8 mouse cellular contexts compared by ENCODE assay signal in genomic region chr4:141539213-141539767, GRCm38 (mm10). TPM values are rescaled to one million over a fixed set of nuclear protein-coding genes. Genes with fewer than 3 reads are reported as not detected.
A peak's percentile ranks its signal among the peaks of the same experiment; 100 is the strongest.
DNase-seq lines count a peak whose midpoint lies in the region; ATAC-seq lines count a peak whose summit lies in the region.

No protein-coding gene starts in this region.

- DNase-seq in 3T3-L1 (ENCODE audit: low read depth, low spot score): peak; percentile 19
- DNase-seq in layer of hippocampus, adult 9-11 months: no peak
- DNase-seq in embryo, embryonic 10 days (ENCODE audit: low spot score): no peak
- no peak for DNase-seq in gastrocnemius, postnatal 4 days (ENCODE audit: low spot score in 2 of 2)

- H3K27me3 ChIP-seq in erythroblast, embryonic 14.5 days (ENCODE audit: control insufficient read depth): no peaks in the 10 kb centered on the region
- no peaks in the 10 kb centered on the region for H3K27me3 ChIP-seq in forebrain, embryonic 15.5 days
- H3K27me3 ChIP-seq in liver, embryonic 15.5 days: no peaks in the 10 kb centered on the region

- H3K27ac ChIP-seq in forebrain, embryonic 15.5 days (replicated peaks): peak overlapping the region; percentile 98
- H3K27ac ChIP-seq in liver, embryonic 15.5 days (replicated peaks): peak overlapping the region; percentile 95

- ATAC-seq in erythroblast, adult 5-6 weeks (replicated peaks; ENCODE audit: low FRiP score, poor library complexity, severe bottlenecking): no peak
- ATAC-seq in forebrain, embryonic 15.5 days (replicated peaks): no peak
- ATAC-seq in liver, embryonic 15.5 days (ENCODE audit: insufficient read depth): no peak

- H3K9me3 ChIP-seq in erythroblast, embryonic 14.5 days (ENCODE audit: control insufficient read depth, low read length): no peaks in the 10 kb centered on the region
- no peaks in the 10 kb centered on the region for H3K9me3 ChIP-seq in forebrain, embryonic 15.5 days
- no peaks in the 10 kb centered on the region for H3K9me3 ChIP-seq in liver, embryonic 15.5 days (replicated peaks)

- H3K36me3 ChIP-seq in erythroblast, embryonic 14.5 days (ENCODE audit: control insufficient read depth): no peaks in the 10 kb centered on the region
- H3K36me3 ChIP-seq in forebrain, embryonic 15.5 days: no peaks in the 10 kb centered on the region
- no peaks in the 10 kb centered on the region for H3K36me3 ChIP-seq in liver, embryonic 15.5 days (replicated peaks)

- WGBS in forebrain, embryonic 15.5 days: 49% methylated on average over 12 of the region's 12 CpGs
- whole genome bisulfite sequencing in liver, embryonic 15.5 days (ENCODE audit: insufficient replicate concordance): 41% methylated on average over 12 of the region's 12 CpGs

- H3K4me1 ChIP-seq in erythroblast, embryonic 14.5 days (ENCODE audit: control insufficient read depth): peaks cover 52% of the 10 kb centered on the region
- H3K4me1 ChIP-seq in forebrain, embryonic 15.5 days: peaks cover 41% of the 10 kb centered on the region
- peaks cover 57% of the 10 kb centered on the region for H3K4me1 ChIP-seq in liver, embryonic 15.5 days (replicated peaks)

- peak overlapping the region; percentile 96 for H3K4me3 ChIP-seq in erythroblast, embryonic 14.5 days (replicated peaks)
- H3K4me3 ChIP-seq in forebrain, embryonic 15.5 days: peak overlapping the region; percentile 99
- peak overlapping the region; percentile 96 for H3K4me3 ChIP-seq in liver, embryonic 15.5 days (replicated peaks)

- peak overlapping the region; percentile 89 for H3K4me2 ChIP-seq in forebrain, embryonic 15.5 days (replicated peaks)
- H3K4me2 ChIP-seq in liver, embryonic 15.5 days: peak overlapping the region; percentile 92

- H3K9ac ChIP-seq in forebrain, embryonic 15.5 days (replicated peaks): peak overlapping the region; percentile 96
- peak overlapping the region; percentile 94 for H3K9ac ChIP-seq in liver, embryonic 15.5 days

RNA-seq across cellular contexts. Expression of gene Spen, which starts 0.9 kb away (rescaled TPM):
- 25.6 and 25.7 TPM in 2 replicates for polyA plus RNA-seq in erythroblast, embryonic 14.5 days (2012)
- 38.0 and 60.7 TPM in 2 replicates for total RNA-seq in erythroblast, adult 5-6 weeks (2015; ENCODE audit: low replicate concordance)
- total RNA-seq in erythroblast, adult 5-6 weeks (2017; ENCODE audit: low replicate concordance): 35.6 and 63.0 TPM in 2 replicates
- polyA plus RNA-seq in forebrain, embryonic 15.5 days (2015; fragmentation: Nextera tagmentation; extraction: Ambion mirVana): 18.5 and 18.9 TPM in 2 replicates
- polyA plus RNA-seq in liver, embryonic 15.5 days (2015; fragmentation: Nextera tagmentation; extraction: Ambion mirVana): 4.7 and 5.6 TPM in 2 replicates
- total RNA-seq in gastrocnemius, postnatal 4 days (2021): 10 to 100 TPM; 32.7 to 32.9 TPM
